Mouse (Mus musculus) MEL (cell line): ENCODE measurements around the gene Polr1d. TPM values are rescaled to one million over a fixed set of nuclear protein-coding genes. Genes with fewer than 3 reads are reported as not detected.

Experiments
- DNase-seq: peaks from one replicate; pipeline ENCODE4 v3.0.0; 2011; ENCODE audit warnings: low read depth, low spot score
- H3K27ac ChIP-seq: 2 replicates; pipeline ENCODE4 v1.5.1; 2012; ENCODE audit warnings: low read depth, mild to moderate bottlenecking, control low read depth, low read length, moderate library complexity; ENCODE audit not compliant: control insufficient read depth
- H3K27me3 ChIP-seq, 2 experiments: fragments of 150-350 bp in 1 of 2; sonication (generic) in 1 of 2; 2 replicates each; pipeline ENCODE4 v1.6.1; 2012; ENCODE audit warnings: low read length in 2 of 2, mild to moderate bottlenecking in 2 of 2, improper control_type of control experiment in 1 of 2, moderate library complexity in 1 of 2; ENCODE audit not compliant: insufficient read depth in 2 of 2, control insufficient read depth in 1 of 2
- H3K36me3 ChIP-seq, 2 experiments: 2 replicates each; pipeline ENCODE4 v1.6.1; 2012 to 2014; ENCODE audit warnings: low read length in 2 of 2, improper control_type of control experiment in 1 of 2, inconsistent platforms in 1 of 2, mild to moderate bottlenecking in 1 of 2; ENCODE audit not compliant: insufficient read depth in 2 of 2, control insufficient read depth in 1 of 2
- H3K4me1 ChIP-seq, 2 experiments: fragments of 150-350 bp in 1 of 2; sonication (generic) in 1 of 2; 2 replicates each; pipeline ENCODE4 v1.6.1; 2012; ENCODE audit warnings: low read length in 2 of 2, improper control_type of control experiment in 1 of 2, mild to moderate bottlenecking in 1 of 2; ENCODE audit not compliant: insufficient read depth in 2 of 2, control insufficient read depth in 1 of 2
- H3K4me3 ChIP-seq, 2 experiments: fragments of 150-350 bp in 1 of 2; sonication (generic) in 1 of 2; 2 replicates each; pipeline ENCODE4 v1.5.1; 2012; ENCODE audit warnings: low read depth in 2 of 2, low read length in 2 of 2, mild to moderate bottlenecking in 2 of 2, moderate library complexity in 2 of 2, control low read depth in 1 of 2, improper control_type of control experiment in 1 of 2; ENCODE audit not compliant: control insufficient read depth in 1 of 2, insufficient read depth in 1 of 2
- H3K79me2 ChIP-seq: 2 replicates; pipeline ENCODE4 v1.6.1; 2012; ENCODE audit warnings: mild to moderate bottlenecking, low read length, moderate library complexity; ENCODE audit not compliant: control insufficient read depth, poor library complexity, insufficient read depth
- H3K9ac ChIP-seq: 2 replicates; pipeline ENCODE4 v1.6.1; 2012; ENCODE audit warnings: low read depth, mild to moderate bottlenecking, control low read depth, low read length, moderate library complexity; ENCODE audit not compliant: control insufficient read depth, poor library complexity, severe bottlenecking
- H3K9me3 ChIP-seq: fragments of 150-350 bp; sonication (generic); replicated peaks from 2 replicates; pipeline ENCODE4 v1.6.1; 2012; ENCODE audit warnings: mild to moderate bottlenecking, low read length, improper control_type of control experiment, moderate library complexity; ENCODE audit not compliant: insufficient read depth
- BHLHE40 ChIP-seq: IDR thresholded peaks from 2 replicates; pipeline ENCODE4 v1.6.1; 2012; ENCODE audit warnings: low read depth, mild to moderate bottlenecking, inconsistent platforms, low read length, improper control_type of control experiment, borderline replicate concordance
- CHD1 ChIP-seq: IDR thresholded peaks from 2 replicates; pipeline ENCODE4 v1.6.1; 2012; ENCODE audit warnings: low read depth, mild to moderate bottlenecking, inconsistent platforms, low read length, improper control_type of control experiment
- CTCF ChIP-seq, 3 experiments: IDR thresholded peaks in 2 of 3; conservative IDR thresholded peaks in 1 of 3; 2 replicates each; pipeline ENCODE4 v1.5.1; 2011 to 2012; ENCODE audit warnings: low read length in 3 of 3, low read depth in 2 of 3, mild to moderate bottlenecking in 2 of 3, improper control_type of control experiment in 1 of 3, inconsistent platforms in 1 of 3, mixed read lengths in 1 of 3, moderate library complexity in 1 of 3; ENCODE audit not compliant: control insufficient read depth in 1 of 3, insufficient read depth in 1 of 3, poor library complexity in 1 of 3, severe bottlenecking in 1 of 3
- ELF1 ChIP-seq: IDR thresholded peaks from 2 replicates; pipeline ENCODE4 v1.6.1; 2014; ENCODE audit warnings: low read depth, mild to moderate bottlenecking, inconsistent platforms, low read length, improper control_type of control experiment, moderate library complexity
- GABPA ChIP-seq: IDR thresholded peaks from 2 replicates; pipeline ENCODE4 v1.6.1; 2012; ENCODE audit warnings: low read depth, mild to moderate bottlenecking, inconsistent platforms, low read length, improper control_type of control experiment, moderate library complexity
- HCFC1 ChIP-seq: IDR thresholded peaks from 2 replicates; pipeline ENCODE4 v1.6.1; 2012; ENCODE audit warnings: low read depth, mild to moderate bottlenecking, inconsistent platforms, low read length, improper control_type of control experiment, moderate library complexity
- KAT2A ChIP-seq: conservative IDR thresholded peaks from 2 replicates; pipeline ENCODE4 v1.6.1; 2012; ENCODE audit warnings: low read depth, low read length, improper control_type of control experiment, inconsistent platforms
- MAFK ChIP-seq: IDR thresholded peaks from 2 replicates; pipeline ENCODE4 v1.6.1; 2011; ENCODE audit warnings: low read depth, mild to moderate bottlenecking, low read length, improper control_type of control experiment, borderline replicate concordance
- MAX ChIP-seq: IDR thresholded peaks from 2 replicates; pipeline ENCODE4 v1.6.1; 2011; ENCODE audit warnings: low read length, improper control_type of control experiment
- MXI1 ChIP-seq: IDR thresholded peaks from 2 replicates; pipeline ENCODE4 v1.6.1; 2011; ENCODE audit warnings: mild to moderate bottlenecking, low read depth, low read length, improper control_type of control experiment
- MYB ChIP-seq: IDR thresholded peaks from 2 replicates; pipeline ENCODE4 v1.6.1; 2011; ENCODE audit warnings: mild to moderate bottlenecking, low read depth, low read length, improper control_type of control experiment
- NELFE ChIP-seq: IDR thresholded peaks from 2 replicates; pipeline ENCODE4 v1.6.1; 2011; ENCODE audit warnings: low read depth, low read length, improper control_type of control experiment
- POLR2AphosphoS2 ChIP-seq: IDR thresholded peaks from 2 replicates; pipeline ENCODE4 v1.6.1; 2011; ENCODE audit warnings: low read length, improper control_type of control experiment
- POLR2AphosphoS5 ChIP-seq: IDR thresholded peaks from 2 replicates; pipeline ENCODE4 v1.6.1; 2012; ENCODE audit warnings: low read depth, borderline replicate concordance, mild to moderate bottlenecking, inconsistent platforms, low read length, moderate library complexity, mixed read lengths
- RAD21 ChIP-seq: IDR thresholded peaks from 2 replicates; pipeline ENCODE4 v1.6.1; 2011; ENCODE audit warnings: mild to moderate bottlenecking, low read depth, low read length, improper control_type of control experiment
- RCOR1 ChIP-seq: IDR thresholded peaks from 2 replicates; pipeline ENCODE4 v1.6.1; 2012; ENCODE audit warnings: low read depth, mild to moderate bottlenecking, inconsistent platforms, low read length, improper control_type of control experiment
- TAL1 ChIP-seq: IDR thresholded peaks from 2 replicates; pipeline ENCODE4 v1.6.1; 2012; ENCODE audit warnings: mild to moderate bottlenecking, inconsistent platforms, low read length, moderate library complexity, mixed read lengths
- TBP ChIP-seq: IDR thresholded peaks from 2 replicates; pipeline ENCODE4 v1.8.0; 2011; ENCODE audit warnings: low read depth, low read length, improper control_type of control experiment
- TCF12 ChIP-seq: IDR thresholded peaks from 2 replicates; pipeline ENCODE4 v1.6.1; 2014; ENCODE audit warnings: low read depth, mild to moderate bottlenecking, inconsistent platforms, low read length, improper control_type of control experiment, moderate library complexity
- UBTF ChIP-seq: IDR thresholded peaks from 2 replicates; pipeline ENCODE4 v1.6.1; 2012; ENCODE audit warnings: low read depth, mild to moderate bottlenecking, inconsistent platforms, low read length, improper control_type of control experiment, moderate library complexity, borderline replicate concordance; ENCODE audit not compliant: insufficient read depth
- USF1 ChIP-seq: IDR thresholded peaks from 2 replicates; pipeline ENCODE4 v1.6.1; 2014; ENCODE audit warnings: low read depth, mild to moderate bottlenecking, inconsistent platforms, low read length, improper control_type of control experiment, moderate library complexity
- USF2 ChIP-seq, 2 experiments: IDR thresholded peaks; 2 replicates each; pipeline ENCODE4 v1.6.1; 2011 to 2012; ENCODE audit warnings: improper control_type of control experiment in 2 of 2, low read length in 2 of 2, borderline replicate concordance in 1 of 2, inconsistent platforms in 1 of 2, low read depth in 1 of 2, mild to moderate bottlenecking in 1 of 2; ENCODE audit not compliant: insufficient read depth in 1 of 2
- ZC3H11A ChIP-seq: IDR thresholded peaks from 2 replicates; pipeline ENCODE4 v1.6.1; 2012; ENCODE audit warnings: low read depth, mild to moderate bottlenecking, inconsistent platforms, low read length, improper control_type of control experiment
- ZKSCAN1 ChIP-seq: IDR thresholded peaks from 2 replicates; pipeline ENCODE4 v1.6.1; 2012; ENCODE audit warnings: low read depth, mild to moderate bottlenecking, inconsistent platforms, low read length, improper control_type of control experiment, moderate library complexity
- ZMIZ1 ChIP-seq: IDR thresholded peaks from 2 replicates; pipeline ENCODE4 v1.6.1; 2012; ENCODE audit warnings: low read depth, mild to moderate bottlenecking, inconsistent platforms, low read length, improper control_type of control experiment, moderate library complexity
- ZNF384 ChIP-seq: IDR thresholded peaks from 2 replicates; pipeline ENCODE4 v1.6.1; 2012; ENCODE audit warnings: low read depth, mild to moderate bottlenecking, inconsistent platforms, low read length, improper control_type of control experiment
- polyA plus RNA-seq, 2 experiments: library from polyadenylated mRNA; stranded (reverse) in 1 of 2; unstranded in 1 of 2; fragments of >175 nt in 1 of 2; fragments of >200 nt in 1 of 2; gene quantifications; 2 replicates each; pipeline versions ENCODE4 v1.2.1 to v1.2.4; 2012; ENCODE audit warnings: low replicate concordance in 2 of 2, low read depth in 1 of 2; ENCODE audit not compliant: insufficient read length in 2 of 2, insufficient read depth in 1 of 2, missing spikeins in 1 of 2
- total RNA-seq: library from RNA; depleted of rRNA; stranded (reverse); fragments of 300-350 nt; gene quantifications from 2 replicates; pipeline ENCODE4 v1.2.3, GENCODE M21; 2012

Polr1d gene
- total and polyA plus RNA-seq, 3 experiments, result 185 to 506 (median 388) TPM

DNA sequence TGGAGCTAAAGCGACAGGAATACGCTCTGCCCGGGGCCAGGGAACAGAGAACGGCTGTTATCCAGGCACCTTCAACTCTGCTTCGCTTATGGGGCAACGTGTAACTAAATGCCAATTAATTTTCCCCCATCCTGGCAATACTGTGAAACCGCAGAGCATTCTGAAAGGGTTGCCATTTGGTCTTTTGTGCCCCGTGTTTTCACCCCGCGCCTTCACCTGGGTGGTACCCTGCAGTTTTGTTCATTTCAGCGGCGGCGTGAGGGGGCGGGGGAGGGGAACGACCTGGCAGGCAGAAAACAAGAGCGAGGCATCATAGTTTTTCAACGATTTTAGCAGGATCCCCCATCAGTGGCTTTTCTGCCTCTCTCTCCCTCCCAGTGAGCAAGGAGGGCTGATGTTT lies 56.8 kb downstream of the Polr1d start:
- Histone ChIP-seq H3K4me1 (no peaks in the 10 kb centered on the region), H3K4me3 (no peak overlapping the region), H3K27ac (no peak overlapping the region), H3K79me2 (no peaks in the 10 kb centered on the region), H3K9ac (no peak overlapping the region), H3K9me3 (no peaks in the 10 kb centered on the region), H3K27me3 (peaks cover 0 to 1% of the 10 kb centered on the region in 2 experiments; a peak in 1 of 4 replicates), H3K36me3 (no peaks in the 10 kb centered on the region)
- no peak for DNase-seq
- no peak for TF ChIP-seq TAL1
- TF ChIP-seq TCF12, result no peak
- no peak for TF ChIP-seq TBP
- TF ChIP-seq KAT2A, result no peak
- TF ChIP-seq ZKSCAN1, result no peak
- no peak for TF ChIP-seq USF1
- TF ChIP-seq MYB, result no peak
- TF ChIP-seq POLR2AphosphoS5, result no peak
- TF ChIP-seq MAX, result no peak
- TF ChIP-seq ZMIZ1, result no peak
- no peak for TF ChIP-seq ZC3H11A
- TF ChIP-seq USF2 (IDR thresholded peaks at IDR 0.05; ENCODE audit: borderline replicate concordance in 1 of 2, insufficient read depth in 1 of 2, low read depth in 1 of 2, low read length in 2 of 2), result no peak
- no peak for TF ChIP-seq NELFE
- TF ChIP-seq BHLHE40, result no peak

GRCm38 (mm10) chr5:147134341-147135088 lies 57.7 kb downstream of the Polr1d start:
- DNase-seq, result no peak

More at GRCm38 (mm10) chr5:147134341-147135088, 57.7 kb downstream of the Polr1d start:
- H3K36me3 ChIP-seq, result no peaks in the 10 kb centered on the region
- H3K27ac ChIP-seq, result no peak overlapping the region
- no peak overlapping the region for H3K4me3 ChIP-seq
- H3K9ac ChIP-seq, result no peak overlapping the region
- H3K79me2 ChIP-seq, result no peaks in the 10 kb centered on the region
- H3K9me3 ChIP-seq, result no peaks in the 10 kb centered on the region
- H3K4me1 ChIP-seq, result no peaks in the 10 kb centered on the region
- H3K27me3 ChIP-seq, result peaks cover 0 to 1% of the 10 kb centered on the region in 2 experiments; a peak in 1 of 4 replicates
- TF ChIP-seq RCOR1, result no peak
- no peak for TF ChIP-seq CHD1
- TF ChIP-seq KAT2A, result no peak
- no peak for TF ChIP-seq RAD21
- no peak for TF ChIP-seq GABPA
- TF ChIP-seq MAFK, result no peak
- TF ChIP-seq UBTF, result no peak
- no peak for TF ChIP-seq MXI1
- no peak for TF ChIP-seq POLR2AphosphoS2
- no peak for TF ChIP-seq ELF1
- no peak for TF ChIP-seq ZNF384
- TF ChIP-seq USF2 (IDR thresholded peaks at IDR 0.05; ENCODE audit: borderline replicate concordance in 1 of 2, insufficient read depth in 1 of 2, low read depth in 1 of 2, low read length in 2 of 2), result no peak
- no peak for TF ChIP-seq TBP
- TF ChIP-seq MAX, result no peak
- no peak for TF ChIP-seq HCFC1
- no peak for TF ChIP-seq ZMIZ1
- TF ChIP-seq CTCF (IDR thresholded peaks at IDR 0.05 in 2 of 3, conservative IDR thresholded peaks at IDR 0.05 in 1 of 3; ENCODE audit: control insufficient read depth in 1 of 3, insufficient read depth in 1 of 3, low read depth in 2 of 3, low read length in 3 of 3, poor library complexity in 1 of 3, severe bottlenecking in 1 of 3), result no peak
